Mouse (Mus musculus): Measurements from ENCODE around the gene Sec14l1.

GRCm38 (mm10) chr11:117098784-117099183, 16.2 kb upstream of the Sec14l1 start:
- TF ChIP-seq CTCF (IDR thresholded peaks at IDR 0.05; ENCODE audit: control insufficient read depth, insufficient read depth, low read length) = no peak
- TF ChIP-seq POLR2A (IDR thresholded peaks at IDR 0.05; ENCODE audit: borderline replicate concordance, control insufficient read depth, low read depth, low read length) = no peak
